ENCODE assay signal across 8 mouse cellular contexts in genomic region chr7:138848028-138848920, GRCm38 (mm10). TPM values are rescaled to one million over a fixed set of nuclear protein-coding genes. Genes with fewer than 3 reads are reported as not detected.
DNase-seq lines count a peak whose midpoint lies in the region; ATAC-seq and TF ChIP-seq lines count a peak whose summit lies in the region.
"Had no signal": no experiment of that assay in that cellular context is flagged by ENCODE, and none has a peak within 500 bp of the region (broad histone marks: within the 10 kb centered on the region; RNA-seq: fewer than 3 reads in every experiment).

No protein-coding gene starts in this region.

- H3K9me3 ChIP-seq in forebrain, embryonic 14.5 days (replicated peaks; ENCODE audit: control insufficient read depth, low read length): no peaks in the 10 kb centered on the region
- no peaks in the 10 kb centered on the region for H3K9me3 ChIP-seq in liver, embryonic 11.5 days (ENCODE audit: control insufficient read depth, low read length)

- peak overlapping the region; percentile 90 for H3K4me2 ChIP-seq in forebrain, embryonic 14.5 days (ENCODE audit: low read length)
- peak overlapping the region; percentile 61 for H3K4me2 ChIP-seq in liver, embryonic 11.5 days

- peaks cover 3% of the 10 kb centered on the region; the same call in 1 of the 2 replicates for H3K36me3 ChIP-seq in testis, adult 2 months (ENCODE audit: control insufficient read depth, insufficient read depth, low read length)
- H3K36me3 ChIP-seq in forebrain, embryonic 14.5 days (ENCODE audit: control insufficient read depth, insufficient read depth, low read length): peaks cover 35% of the 10 kb centered on the region
- H3K36me3 ChIP-seq in liver, embryonic 11.5 days (ENCODE audit: control insufficient read depth, insufficient read depth, low read length): peaks cover 8% of the 10 kb centered on the region

- no peak for TF ChIP-seq CTCF in testis, adult 2 months (IDR thresholded peaks at IDR 0.05; ENCODE audit: control insufficient read depth, insufficient read depth, insufficient replicate concordance, low read depth, low read length)

- TF ChIP-seq POLR2A in testis, adult 2 months (IDR thresholded peaks at IDR 0.05; ENCODE audit: control insufficient read depth, low read depth, low read length): no peak

- peak overlapping the region; percentile 93; the same call in 1 of the 2 replicates for H3K4me3 ChIP-seq in testis, adult 2 months (ENCODE audit: control insufficient read depth, low read depth, low read length)
- H3K4me3 ChIP-seq in forebrain, embryonic 14.5 days (ENCODE audit: low read depth, low read length): peak overlapping the region; percentile 99
- peak overlapping the region; percentile 99; the same call in 1 of the 2 replicates for H3K4me3 ChIP-seq in liver, embryonic 11.5 days (ENCODE audit: low read depth, low read length)

- H3K4me1 ChIP-seq in testis, adult 2 months (ENCODE audit: control insufficient read depth, insufficient read depth, low read length): peaks cover 9% of the 10 kb centered on the region
- peaks cover 35% of the 10 kb centered on the region for H3K4me1 ChIP-seq in forebrain, embryonic 14.5 days (ENCODE audit: control insufficient read depth, insufficient read depth, low read length)
- peaks cover 18% of the 10 kb centered on the region for H3K4me1 ChIP-seq in liver, embryonic 11.5 days (replicated peaks; ENCODE audit: control insufficient read depth, insufficient read depth, low read length)

- H3K27ac ChIP-seq in testis, adult 2 months (ENCODE audit: control insufficient read depth, insufficient read depth, low read depth, low read length): no peak overlapping the region
- no peak overlapping the region for H3K27ac ChIP-seq in forebrain, embryonic 14.5 days (ENCODE audit: low read depth, low read length)
- H3K27ac ChIP-seq in liver, embryonic 11.5 days (ENCODE audit: low read depth, low read length): no peak overlapping the region

- 77% methylated on average over 7 of the region's 7 CpGs for WGBS in forebrain, embryonic 14.5 days
- 85% methylated on average over 7 of the region's 7 CpGs for WGBS in liver, embryonic 11.5 days

- H3K9ac ChIP-seq in forebrain, embryonic 14.5 days (ENCODE audit: low read length): peak overlapping the region; percentile 95; the same call in 1 of the 2 replicates
- H3K9ac ChIP-seq in liver, embryonic 11.5 days (ENCODE audit: low read depth, low read length): peak overlapping the region; percentile 97

- H3K27me3 ChIP-seq in testis, adult 2 months (ENCODE audit: control insufficient read depth, insufficient read depth, low read length): no peaks in the 10 kb centered on the region
- H3K27me3 ChIP-seq in forebrain, embryonic 14.5 days (replicated peaks; ENCODE audit: control insufficient read depth, insufficient read depth, low read length): no peaks in the 10 kb centered on the region
- no peaks in the 10 kb centered on the region for H3K27me3 ChIP-seq in liver, embryonic 11.5 days (replicated peaks; ENCODE audit: control insufficient read depth, insufficient read depth, low read length)

- no peak for DNase-seq in testis, postnatal 10 days (ENCODE audit: low spot score)
- no peak for DNase-seq in forebrain, embryonic 14.5 days (ENCODE audit: low spot score)
- DNase-seq in liver, embryonic 11.5 days (ENCODE audit: low spot score): no peak
- no peak for DNase-seq in ovary, postnatal 36 days (ENCODE audit: low spot score)
- no peak for DNase-seq in kidney, postnatal 36 days
- no peak for DNase-seq in adrenal gland, postnatal 25 days
- DNase-seq: cerebellum, adult 11-12 months had no signal

- ATAC-seq in forebrain, embryonic 14.5 days: no peak
- ATAC-seq in liver, embryonic 11.5 days (replicated peaks; ENCODE audit: low FRiP score): no peak

RNA-seq across cellular contexts. Expression of gene Mapk1ip1, which starts 2.2 kb away (rescaled TPM):
- polyA plus RNA-seq in testis, adult 2 months (2012; rRNA removed): 24.5 and 28.5 TPM in 2 replicates
- polyA plus RNA-seq in forebrain, embryonic 14.5 days (2014; fragmentation: Nextera tagmentation; extraction: Ambion mirVana): 29.0 and 31.1 TPM in 2 replicates
- 6.6 and 7.4 TPM in 2 replicates for polyA plus RNA-seq in liver, embryonic 11.5 days (2014; fragmentation: Nextera tagmentation; extraction: Ambion mirVana)
- 29.6 and 32.1 TPM in 2 replicates for total RNA-seq in adrenal gland, postnatal 25 days (2021)

RNA-seq across cellular contexts. Expression of gene Ppp2r2d, which starts 2.4 kb away (rescaled TPM):
- polyA plus RNA-seq in testis, adult 2 months (2012; rRNA removed): 109 and 119 TPM in 2 replicates
- 52.3 and 73.3 TPM in 2 replicates for polyA plus RNA-seq in forebrain, embryonic 14.5 days (2014; fragmentation: Nextera tagmentation; extraction: Ambion mirVana)
- 40.9 and 42.0 TPM in 2 replicates for polyA plus RNA-seq in liver, embryonic 11.5 days (2014; fragmentation: Nextera tagmentation; extraction: Ambion mirVana)
- total RNA-seq in adrenal gland, postnatal 25 days (2021): 66.1 and 74.6 TPM in 2 replicates
